Mouse (Mus musculus) kidney, postnatal 36 days (tissue): ENCODE measurements around the gene Kdm6b.

Source experiments
- DNase-seq, 2 experiments: peaks; one replicate each; pipeline ENCODE4 v3.0.0; 2021 to 2022; ENCODE audit warnings: mixed read lengths in 2 of 2

Gene Kdm6b

DNA sequence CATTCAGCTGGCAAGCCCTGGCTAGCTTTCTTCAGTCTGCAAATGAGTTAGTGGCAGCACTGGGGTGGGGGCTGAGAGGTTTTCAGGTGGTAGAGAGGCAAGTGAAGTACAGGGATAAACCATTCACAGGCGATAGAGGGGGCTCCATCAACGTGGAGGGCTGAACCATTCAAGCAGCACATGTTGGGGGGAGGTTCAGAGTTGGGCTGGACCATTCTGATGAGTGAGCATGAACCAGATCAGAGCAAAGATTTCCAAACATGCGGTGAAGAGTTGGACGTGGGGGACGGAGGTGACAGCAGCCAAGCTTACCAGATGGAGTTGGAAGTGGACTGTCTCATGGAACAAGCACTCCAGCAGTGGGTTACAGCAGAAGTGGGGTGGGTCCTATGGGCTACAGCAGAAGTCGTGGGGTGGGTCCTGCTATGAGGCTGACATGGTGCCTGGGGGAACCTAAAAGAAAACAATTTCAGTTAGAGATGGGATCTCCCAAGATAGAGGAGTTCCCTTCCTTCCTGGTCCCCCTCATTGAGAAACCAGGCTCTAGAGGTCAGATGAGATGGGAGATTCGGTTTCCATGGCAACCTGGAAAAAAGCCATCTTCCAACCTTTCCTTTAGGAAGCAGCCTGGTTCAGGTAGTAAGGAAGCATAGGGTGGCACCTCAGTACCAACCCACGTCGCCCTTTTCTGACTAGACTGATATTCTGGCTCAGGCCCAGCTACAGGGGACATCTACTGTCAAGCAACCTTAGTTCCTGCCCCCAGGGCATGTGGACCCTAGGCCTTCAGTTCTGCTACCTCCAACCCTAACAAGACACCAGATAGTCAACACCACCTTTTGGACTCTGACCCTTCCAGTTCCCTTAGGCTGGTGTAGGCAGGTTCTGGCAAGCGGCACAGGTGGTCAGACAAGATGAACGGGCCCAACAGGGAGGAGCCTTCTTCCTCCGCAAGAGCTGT, at the start of gene Kdm6b:
Gene Kdm6b, minus strand, starts transcription at position 455 of the 961 bp plus-strand sequence.
- peak; percentile 75 to 86 for DNase-seq

DNA sequence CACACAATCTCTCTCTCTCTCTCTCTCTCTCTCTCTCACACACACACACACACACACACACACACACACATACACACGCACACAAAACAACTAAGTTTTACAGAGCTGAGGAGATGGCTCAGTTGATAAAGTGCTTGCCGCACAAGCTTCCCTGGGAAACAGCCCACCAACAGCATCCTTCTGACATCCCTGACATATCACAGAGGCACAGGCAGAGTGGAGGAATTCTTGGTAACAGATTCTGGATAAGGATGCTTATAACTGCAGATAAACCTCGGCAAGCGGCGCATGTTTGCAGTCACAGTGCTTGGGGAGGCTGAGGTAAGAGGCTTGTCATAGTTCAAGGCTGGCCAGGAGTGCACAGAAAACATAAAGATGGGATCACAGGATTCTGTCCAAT, 48.1 kb upstream of the Kdm6b start:
- no peak for DNase-seq

DNA sequence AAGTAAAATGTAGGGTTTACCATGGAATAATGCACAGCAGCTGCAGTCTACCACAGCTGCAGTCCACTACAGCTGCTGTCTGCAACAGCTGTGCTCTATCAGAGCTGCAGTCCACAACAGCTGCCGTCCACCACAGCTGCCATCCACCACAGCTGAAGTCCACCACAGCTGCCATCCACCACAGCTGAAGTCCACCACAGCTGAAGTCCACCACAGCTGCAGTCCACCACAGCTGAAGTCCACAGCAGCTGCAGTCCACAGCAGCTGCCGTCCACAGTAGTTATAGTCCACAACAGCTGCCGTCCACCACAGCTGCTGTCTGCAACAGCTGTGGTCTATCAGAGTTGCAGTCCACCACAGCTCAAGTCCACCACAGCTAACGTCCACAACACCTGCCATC, 46.4 kb upstream of the Kdm6b start:
- DNase-seq: no peak

DNA sequence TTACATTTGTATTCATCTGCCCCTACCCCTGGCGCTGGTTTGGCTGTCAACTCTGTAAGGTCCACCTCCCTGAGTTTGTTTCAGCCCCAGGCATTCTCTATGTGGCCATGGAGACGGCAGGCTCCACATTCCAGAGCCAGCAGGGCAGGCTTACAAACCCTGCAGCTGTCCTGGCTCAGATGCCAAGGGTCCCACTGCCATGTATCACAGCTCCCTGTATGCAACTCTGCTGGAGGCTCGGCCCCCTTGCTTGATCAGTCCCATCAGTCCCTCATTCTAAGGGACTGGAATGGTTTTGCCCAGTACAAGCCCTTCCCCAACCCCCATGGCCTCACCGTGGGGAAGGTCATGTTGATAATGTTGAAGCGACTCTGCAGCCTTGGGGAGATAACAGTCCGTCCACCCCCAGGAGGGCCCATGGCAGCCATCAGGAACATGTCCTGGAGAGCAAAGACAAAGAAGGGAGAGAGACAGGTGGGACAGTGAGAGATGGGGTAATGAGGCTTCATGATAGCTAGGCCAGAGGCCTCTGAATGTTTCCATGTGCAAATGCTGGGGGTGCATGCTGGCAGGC, 43.6 kb upstream of the Kdm6b start:
- DNase-seq: peak; percentile 42 to 51

DNA sequence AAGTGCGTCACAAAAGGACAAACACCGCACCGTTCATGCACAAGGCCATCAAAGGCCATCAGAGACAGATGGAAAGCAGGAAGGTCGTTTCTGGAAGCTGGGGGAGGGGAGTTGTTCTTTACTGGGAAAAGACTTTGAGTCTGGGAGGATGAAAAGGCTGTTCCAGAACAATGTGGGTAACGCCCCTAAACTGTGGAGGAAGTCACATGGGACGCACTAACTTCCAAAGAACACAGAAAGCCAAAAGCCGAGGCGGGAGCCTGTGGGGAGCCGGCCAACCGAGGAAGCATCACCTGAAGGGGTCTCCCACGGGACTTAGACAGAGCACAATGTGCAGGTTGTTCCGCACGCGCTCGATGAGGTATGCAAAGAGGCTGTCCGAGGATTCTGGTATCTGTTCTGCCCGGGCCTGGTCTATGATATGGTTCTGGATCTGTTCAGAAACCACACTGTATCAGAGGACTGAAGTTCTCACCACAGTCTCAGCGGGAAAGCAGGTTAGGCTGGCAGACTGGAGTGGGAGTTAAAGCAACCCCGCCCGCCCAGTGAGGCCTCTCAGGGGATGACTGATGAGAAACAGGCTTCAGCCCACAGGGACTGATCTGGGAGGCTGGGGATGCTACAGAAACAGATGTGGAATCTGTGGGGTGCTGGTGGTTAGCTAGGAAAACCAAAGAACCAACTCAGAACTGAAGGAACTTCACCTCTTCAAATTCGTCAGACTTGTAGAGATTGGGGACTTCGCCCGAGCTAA, 38.8 kb upstream of the Kdm6b start:
- DNase-seq: peak; percentile 22 to 53

- DNase-seq: no peak
Observed at GRCm38 (mm10) chr11:69447299-69447698, 33.8 kb upstream of the Kdm6b start.

DNA sequence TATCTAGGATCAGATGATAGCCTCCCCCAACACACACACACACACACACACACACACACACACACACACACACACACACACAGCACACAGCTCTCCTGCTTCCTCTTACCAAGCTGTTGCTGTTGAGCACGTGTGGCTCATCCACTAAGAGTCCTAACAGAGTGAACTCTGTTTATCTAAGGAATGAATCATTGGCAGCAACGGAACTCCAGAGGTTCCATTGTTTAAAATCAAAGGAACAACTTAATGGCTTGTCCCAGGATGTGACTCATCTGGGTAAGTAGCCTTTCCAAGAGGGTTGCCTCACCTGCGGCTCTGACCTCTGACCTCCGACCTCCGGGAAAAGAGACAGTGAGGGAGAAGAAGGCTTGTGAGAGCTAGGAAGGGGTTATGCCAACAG, 29.9 kb upstream of the Kdm6b start:
- peak; percentile 13 to 27 for DNase-seq

- DNase-seq: no peak
Observed at GRCm38 (mm10) chr11:69437291-69437690, 23.8 kb upstream of the Kdm6b start.

GRCm38 (mm10) chr11:69433189-69433588, 19.7 kb upstream of the Kdm6b start:
- DNase-seq: no peak

GRCm38 (mm10) chr11:69432640-69432982, 19.1 kb upstream of the Kdm6b start:
- DNase-seq: no peak

- peak; percentile 88 to 91 for DNase-seq
Observed at GRCm38 (mm10) chr11:69431829-69432639, 18.6 kb upstream of the Kdm6b start.

GRCm38 (mm10) chr11:69430631-69431030, 17.2 kb upstream of the Kdm6b start:
- no peak for DNase-seq

DNA sequence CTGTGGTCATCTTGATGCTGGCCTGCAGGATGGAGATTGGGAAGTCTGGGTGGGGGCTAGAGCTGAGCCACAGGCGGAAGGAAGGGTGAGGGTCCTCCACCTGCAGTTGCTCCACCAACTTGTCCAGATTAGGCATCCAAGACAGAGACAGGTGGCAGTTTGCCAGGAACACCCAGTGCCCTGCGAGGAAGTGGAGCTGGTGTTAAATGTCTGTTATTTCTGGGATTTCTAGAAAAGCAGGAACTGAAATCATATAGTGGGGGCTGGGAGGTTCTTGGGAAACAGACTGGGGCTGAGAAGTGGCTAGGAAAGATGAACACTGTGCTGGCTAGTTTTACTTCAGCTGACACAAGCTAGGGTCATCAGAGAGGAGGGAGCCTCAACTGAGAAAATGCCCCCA, 15.8 kb upstream of the Kdm6b start:
- DNase-seq: peak; percentile 44 to 54

DNA sequence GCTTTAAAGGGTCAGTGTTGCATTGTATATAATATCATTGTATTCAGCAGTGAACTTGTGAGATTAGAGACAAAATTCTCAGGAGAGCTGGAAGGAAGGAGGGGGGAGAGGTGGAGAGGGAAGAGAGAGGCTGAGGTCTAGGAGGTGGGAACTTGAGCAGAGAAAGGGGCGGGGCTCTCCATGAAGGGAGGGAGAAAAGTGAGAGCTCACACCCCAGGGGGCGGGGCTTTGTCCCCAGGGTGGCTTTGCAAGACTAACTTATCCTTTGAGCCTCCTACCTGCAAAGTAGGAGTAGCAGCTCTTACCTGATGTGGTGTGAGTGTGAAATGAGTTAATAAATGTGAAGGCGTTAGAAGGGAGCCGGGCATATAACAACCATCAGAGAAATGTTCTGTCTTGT, 15.3 kb upstream of the Kdm6b start:
- DNase-seq: peak; percentile 89 to 93

DNA sequence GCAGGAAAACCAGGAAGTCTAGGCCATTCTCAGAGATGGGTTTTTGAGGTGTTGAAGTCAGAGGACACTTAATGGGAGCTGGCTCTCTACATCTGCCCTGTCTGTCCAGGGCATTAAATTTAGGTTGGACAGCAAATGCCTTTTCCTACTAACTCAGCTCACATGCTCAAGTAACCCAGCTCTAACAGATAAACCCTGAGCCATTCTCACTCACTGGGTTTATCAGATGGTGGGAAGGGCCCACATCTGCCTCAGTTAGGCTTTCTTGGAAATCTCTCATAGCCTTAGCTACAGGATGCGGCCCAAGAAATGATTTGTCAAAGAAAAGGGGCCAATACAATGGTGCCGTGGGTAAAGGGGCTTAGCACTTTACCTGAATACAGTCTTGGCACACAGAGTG, 12.8 kb upstream of the Kdm6b start:
- DNase-seq: no peak

DNA sequence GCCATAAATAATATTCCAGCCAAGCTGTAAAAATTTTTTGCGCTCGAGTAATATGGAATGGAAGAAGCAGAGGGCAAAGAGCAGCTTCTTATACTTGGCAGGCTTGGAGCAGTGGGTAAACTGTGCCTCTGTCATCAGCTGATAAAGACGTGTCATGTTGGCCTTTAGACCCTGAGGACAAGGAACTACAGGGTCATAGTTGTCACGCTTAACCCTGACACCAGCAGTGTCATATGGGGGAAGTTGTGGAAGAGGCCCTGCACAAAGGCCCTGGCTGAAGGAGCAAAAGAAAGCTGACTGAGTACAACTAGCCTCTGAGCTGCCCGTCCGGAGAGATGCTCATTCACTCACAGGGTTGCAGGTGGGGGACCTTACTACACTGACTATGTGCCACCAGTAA, 10.4 kb upstream of the Kdm6b start:
- no peak for DNase-seq

DNA sequence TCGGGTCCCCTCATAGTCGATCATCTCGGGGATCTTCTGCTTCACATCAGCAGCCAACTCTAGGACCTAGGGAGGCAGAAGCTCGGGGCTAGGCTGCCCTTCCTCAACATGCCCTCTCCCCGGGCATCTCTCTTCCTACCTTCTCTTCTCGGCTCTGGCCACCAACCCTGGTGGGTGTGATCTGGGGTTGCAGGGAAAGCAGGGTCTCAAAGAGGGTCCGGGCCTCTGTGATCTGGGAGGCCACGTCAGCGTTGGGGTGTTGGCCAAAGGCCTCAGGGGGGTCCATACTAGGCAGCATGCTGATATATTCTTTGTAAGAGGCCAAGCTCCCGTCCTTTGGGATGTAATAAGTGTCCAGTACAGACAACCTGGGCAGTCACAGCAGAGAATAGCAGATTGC, 9.4 kb upstream of the Kdm6b start:
- no peak for DNase-seq

GRCm38 (mm10) chr11:69421131-69421977, 7.9 kb upstream of the Kdm6b start:
- no peak for DNase-seq

DNA sequence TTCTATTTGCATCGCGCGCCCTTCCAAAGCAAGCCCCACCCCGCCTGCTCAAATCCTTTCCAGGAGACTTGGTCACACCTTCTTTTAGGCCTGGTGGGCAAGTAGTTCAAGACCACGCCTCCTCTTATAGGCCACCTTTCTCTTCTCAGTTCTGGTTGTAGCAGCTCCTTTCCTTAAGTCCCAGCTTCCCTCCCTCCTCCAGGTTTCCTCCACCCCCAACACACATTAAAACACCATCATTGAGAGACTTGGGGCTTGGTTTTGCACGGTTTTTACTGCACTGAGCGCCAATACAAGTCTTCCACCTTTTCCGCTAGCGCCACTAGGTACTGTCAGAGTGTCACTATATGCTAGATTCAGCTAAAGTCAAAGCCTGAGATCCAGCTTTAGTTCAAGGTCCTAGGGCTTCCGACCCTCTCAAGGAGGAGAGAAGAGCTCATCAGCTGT, 7.1 kb upstream of the Kdm6b start:
- DNase-seq: no peak

DNA sequence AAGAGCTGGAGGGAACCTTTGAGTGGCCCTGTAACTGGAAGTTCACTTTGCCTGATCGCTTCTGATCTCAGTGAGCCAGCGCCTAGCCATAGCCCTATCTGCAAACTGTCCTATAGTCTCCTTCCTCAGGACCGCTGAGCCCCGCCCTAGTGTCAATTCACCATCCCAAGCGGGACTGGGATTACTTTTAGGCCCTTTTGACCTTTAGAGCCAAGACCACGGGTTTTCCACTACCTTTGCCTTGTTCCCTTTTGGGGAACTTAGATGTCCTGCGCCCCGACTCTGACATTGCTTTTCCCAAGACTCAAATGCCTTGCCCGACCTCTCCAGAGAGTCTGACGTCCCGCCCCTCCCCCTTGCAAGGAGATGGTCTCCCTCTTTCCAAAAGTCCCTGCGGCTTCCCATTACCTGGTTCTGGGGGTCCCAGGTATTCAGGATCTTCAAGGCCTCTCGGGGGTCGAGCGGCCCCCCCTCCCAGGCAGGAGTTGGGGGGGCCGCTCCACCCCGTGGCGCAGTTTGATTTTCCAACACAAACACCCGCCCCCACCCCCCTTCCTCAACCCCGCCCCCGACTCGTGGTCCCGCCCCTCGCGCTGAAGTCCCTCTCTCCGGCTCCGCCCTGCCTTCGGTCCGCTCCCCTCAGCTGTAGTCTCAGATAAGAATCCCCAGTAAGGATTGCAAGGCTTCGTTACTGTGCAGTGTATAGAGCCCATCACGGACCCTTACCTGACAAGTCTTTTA, 6.5 kb upstream of the Kdm6b start:
- peak; percentile 62 to 81 for DNase-seq

- DNase-seq: peak in 1 of 2 experiments; percentile 57
Observed at GRCm38 (mm10) chr11:69419443-69419812, 6.0 kb upstream of the Kdm6b start.
